Mouse (Mus musculus) hindbrain, embryonic 13.5 days (tissue): ENCODE data around the gene 4930544G11Rik. TPM values are rescaled to one million over a fixed set of nuclear protein-coding genes. Genes with fewer than 3 reads are reported as not detected.

Experiments used
- ATAC-seq: fragments of 200-750 bp; cut with Nextera tagmentation; 2 replicates; pipeline ENCODE4 v1.8.0; 2017; ENCODE audit warnings: moderate TSS enrichment; ENCODE audit not compliant: low FRiP score
- H3K27ac ChIP-seq: fragments of 300-500 bp; sonication (generic); 2 replicates; pipeline ENCODE4 v1.5.1; 2015; ENCODE audit warnings: inconsistent platforms, mild to moderate bottlenecking, moderate library complexity
- H3K27me3 ChIP-seq: fragments of 300-500 bp; sonication (generic); 2 replicates; pipeline ENCODE4 v1.6.1; 2015; ENCODE audit warnings: mild to moderate bottlenecking, inconsistent platforms
- H3K36me3 ChIP-seq: fragments of 300-500 bp; sonication (generic); 2 replicates; pipeline ENCODE4 v1.6.1; 2015; ENCODE audit warnings: mild to moderate bottlenecking, inconsistent platforms
- H3K4me1 ChIP-seq: fragments of 300-500 bp; sonication (generic); replicated peaks from 2 replicates; pipeline ENCODE4 v1.6.1; 2015; ENCODE audit warnings: inconsistent platforms
- H3K4me2 ChIP-seq: fragments of 300-500 bp; sonication (generic); 2 replicates; pipeline ENCODE4 v1.6.1; 2015; ENCODE audit warnings: inconsistent platforms, mild to moderate bottlenecking, moderate library complexity
- H3K4me3 ChIP-seq: fragments of 300-500 bp; sonication (generic); 2 replicates; pipeline ENCODE4 v1.5.1; 2015; ENCODE audit warnings: mild to moderate bottlenecking, inconsistent platforms
- H3K9ac ChIP-seq: fragments of 300-500 bp; sonication (generic); 2 replicates; pipeline ENCODE4 v1.6.1; 2015; ENCODE audit warnings: mild to moderate bottlenecking, inconsistent platforms
- H3K9me3 ChIP-seq: fragments of 300-500 bp; sonication (generic); 2 replicates; pipeline ENCODE4 v1.6.1; 2016; ENCODE audit warnings: inconsistent platforms
- WGBS: fragments of 180-500 bp; shearing (Covaris S2); methylation state at CpG from one replicate; pipeline ENCODE4 v1.1.7; 2015; 5-methylcytosine and 5-hydroxymethylcytosine counted together
- polyA plus RNA-seq: library from polyadenylated mRNA; unstranded; fragments of >200 nt; fragmentation: Nextera tagmentation; extraction: Ambion mirVana; gene quantifications from 2 replicates; pipeline ENCODE4 v1.2.1, GENCODE M21; 2015

4930544G11Rik gene
- polyA plus RNA-seq, result not detected in 2 replicates

DNA sequence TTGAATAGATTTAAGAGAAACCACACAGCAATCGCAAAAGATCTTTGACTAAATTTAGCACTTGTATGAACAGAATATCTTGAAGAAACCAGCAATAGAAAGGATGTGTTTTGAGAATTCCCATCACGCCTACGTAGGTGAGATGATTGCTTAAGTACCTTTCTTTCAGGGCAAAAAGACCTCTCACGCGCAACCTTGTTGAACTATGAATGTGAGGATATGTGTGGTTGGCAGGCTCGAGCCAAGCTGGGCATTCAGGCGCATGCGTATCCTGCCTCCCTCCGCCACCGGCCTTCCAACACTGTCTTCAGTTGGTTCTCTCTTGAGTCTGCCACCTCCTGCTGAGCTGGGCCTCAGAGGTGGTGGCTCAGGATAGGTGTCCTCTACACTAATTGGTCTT, at the start of gene 4930544G11Rik:
Gene 4930544G11Rik, plus strand, starts transcription at position 301 of the 400 bp plus-strand sequence.
- no peak for ATAC-seq
- Histone ChIP-seq H3K9me3 (no peaks in the 10 kb centered on the region), H3K4me1 (no peaks in the 10 kb centered on the region), H3K36me3 (no peaks in the 10 kb centered on the region), H3K27ac (no peak within 1 kb of the TSS), H3K4me2 (no peak within 1 kb of the TSS), H3K27me3 (no peaks in the 10 kb centered on the region), H3K4me3 (no peak within 1 kb of the TSS), H3K9ac (no peak within 1 kb of the TSS)
- WGBS, result 95% methylated on average over 10 of the region's 10 CpGs

GRCm38 (mm10) chr6:65906657-65907182, 45.7 kb upstream of the 4930544G11Rik start:
- H3K9ac ChIP-seq, result no peak overlapping the region
- no peaks in the 10 kb centered on the region for H3K27me3 ChIP-seq
- H3K27ac ChIP-seq, result no peak overlapping the region
- H3K36me3 ChIP-seq, result no peaks in the 10 kb centered on the region
- 91% methylated on average over 2 of the region's 2 CpGs for WGBS
- no peak overlapping the region for H3K4me3 ChIP-seq
- H3K4me1 ChIP-seq, result no peaks in the 10 kb centered on the region
- no peaks in the 10 kb centered on the region for H3K9me3 ChIP-seq
- no peak for ATAC-seq
- H3K4me2 ChIP-seq, result no peak overlapping the region

GRCm38 (mm10) chr6:65915421-65915820, 37.0 kb upstream of the 4930544G11Rik start:
- Histone ChIP-seq H3K4me2 (no peak overlapping the region), H3K4me3 (no peak overlapping the region), H3K27me3 (no peaks in the 10 kb centered on the region), H3K27ac (no peak overlapping the region), H3K36me3 (no peaks in the 10 kb centered on the region), H3K9ac (no peak overlapping the region), H3K9me3 (no peaks in the 10 kb centered on the region), H3K4me1 (no peaks in the 10 kb centered on the region)
- ATAC-seq, result no peak
- 79% methylated on average over 5 of the region's 5 CpGs for WGBS

- H3K4me1 ChIP-seq, result 0 out of 2 replicates have a peak, but pooled peaks cover 6% of the 10 kb centered on the region
- no peak overlapping the region for H3K4me3 ChIP-seq
- H3K36me3 ChIP-seq, result no peaks in the 10 kb centered on the region
- 86% methylated on average over 3 of the region's 3 CpGs for WGBS
- ATAC-seq, result no peak
- no peak overlapping the region for H3K4me2 ChIP-seq
- H3K27me3 ChIP-seq, result no peaks in the 10 kb centered on the region
- H3K27ac ChIP-seq, result no peak overlapping the region
- H3K9ac ChIP-seq, result no peak overlapping the region
- no peaks in the 10 kb centered on the region for H3K9me3 ChIP-seq
These were observed 30.7 kb upstream of the 4930544G11Rik start for GRCm38 (mm10) chr6:65921703-65922102.

DNA sequence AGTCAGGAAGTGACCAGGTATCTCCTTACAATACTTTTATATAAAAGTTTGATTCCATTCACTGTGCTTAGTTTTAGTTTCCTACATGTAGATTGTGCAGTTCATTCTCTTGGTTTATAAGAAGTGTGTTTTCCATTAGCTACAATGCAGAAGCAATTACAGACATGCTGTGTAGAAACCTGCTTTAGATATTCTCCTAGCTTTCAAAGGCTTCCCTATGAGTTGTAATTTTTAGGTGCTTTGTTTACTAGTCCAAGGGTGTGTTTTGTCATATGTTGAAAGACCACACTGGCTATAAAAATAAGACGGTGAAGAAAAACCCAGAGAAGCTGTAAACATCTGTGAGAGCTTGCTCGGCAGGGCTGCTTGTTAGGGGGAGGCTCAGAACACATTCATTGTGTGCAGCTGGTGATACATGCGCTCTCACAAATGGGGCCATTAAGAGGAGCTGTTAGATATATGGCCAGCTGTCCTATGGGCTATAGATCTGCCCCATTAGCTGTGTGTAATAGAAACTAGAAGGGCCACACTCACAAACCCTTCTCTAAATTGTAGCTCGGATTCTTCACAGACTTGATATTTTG, 28.8 kb upstream of the 4930544G11Rik start:
- no peak overlapping the region for H3K4me3 ChIP-seq
- H3K4me2 ChIP-seq, result no peak overlapping the region
- no peaks in the 10 kb centered on the region for H3K27me3 ChIP-seq
- H3K27ac ChIP-seq, result no peak overlapping the region
- no peak for ATAC-seq
- no peaks in the 10 kb centered on the region for H3K36me3 ChIP-seq
- no peak overlapping the region for H3K9ac ChIP-seq
- 0 out of 2 replicates have a peak, but pooled peaks cover 6% of the 10 kb centered on the region for H3K4me1 ChIP-seq
- 52% methylated on average over 4 of the region's 4 CpGs for WGBS
- H3K9me3 ChIP-seq, result no peaks in the 10 kb centered on the region

- H3K4me1 ChIP-seq, result 0 out of 2 replicates have a peak, but pooled peaks cover 6% of the 10 kb centered on the region
- 73% methylated on average over 3 of the region's 3 CpGs for WGBS
- H3K27ac ChIP-seq, result no peak overlapping the region
- no peaks in the 10 kb centered on the region for H3K36me3 ChIP-seq
- H3K9me3 ChIP-seq, result no peaks in the 10 kb centered on the region
- no peaks in the 10 kb centered on the region for H3K27me3 ChIP-seq
- no peak overlapping the region for H3K4me2 ChIP-seq
- peak; percentile 74 for ATAC-seq
- no peak overlapping the region for H3K4me3 ChIP-seq
- H3K9ac ChIP-seq, result no peak overlapping the region
These were observed 26.6 kb upstream of the 4930544G11Rik start for GRCm38 (mm10) chr6:65925737-65926333.

GRCm38 (mm10) chr6:65930523-65930922, 21.9 kb upstream of the 4930544G11Rik start:
- no peak overlapping the region for H3K9ac ChIP-seq
- no peak overlapping the region for H3K27ac ChIP-seq
- no peak overlapping the region for H3K4me3 ChIP-seq
- no peaks in the 10 kb centered on the region for H3K27me3 ChIP-seq
- peaks cover 19% of the 10 kb centered on the region; the same call in 1 of the 2 replicates for H3K4me1 ChIP-seq
- WGBS, result 88% methylated on average over 1 of the region's 1 CpGs
- ATAC-seq, result no peak
- no peaks in the 10 kb centered on the region for H3K9me3 ChIP-seq
- H3K36me3 ChIP-seq, result no peaks in the 10 kb centered on the region
- H3K4me2 ChIP-seq, result no peak overlapping the region

DNA sequence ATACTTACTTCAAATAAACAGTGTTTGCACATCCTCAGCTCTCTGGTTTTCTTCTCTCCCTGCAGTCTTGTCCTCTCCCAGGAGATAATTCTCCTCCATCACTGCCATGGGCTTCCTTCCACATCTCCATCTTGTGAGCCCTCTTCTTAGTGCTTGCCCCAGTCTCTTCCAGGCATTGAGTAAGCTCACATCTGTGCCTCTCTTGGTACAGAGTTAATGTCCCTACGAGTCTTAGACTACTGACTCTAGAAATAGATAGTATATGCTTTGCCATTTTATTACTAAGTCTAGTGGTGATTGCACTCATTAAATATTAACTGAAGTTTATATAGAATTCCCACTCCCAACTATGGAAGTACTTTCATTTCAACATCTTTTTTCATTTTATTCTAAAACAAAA, 19.6 kb upstream of the 4930544G11Rik start:
- Histone ChIP-seq H3K27ac (no peak overlapping the region), H3K9me3 (no peaks in the 10 kb centered on the region), H3K4me1 (peaks cover 13% of the 10 kb centered on the region; the same call in 1 of the 2 replicates), H3K4me3 (no peak overlapping the region), H3K9ac (no peak overlapping the region), H3K36me3 (no peaks in the 10 kb centered on the region), H3K27me3 (no peaks in the 10 kb centered on the region), H3K4me2 (no peak overlapping the region)
- ATAC-seq, result peak; percentile 26; the same call in 1 of the 2 replicates
- 14% methylated on average over 1 of the region's 1 CpGs for WGBS

DNA sequence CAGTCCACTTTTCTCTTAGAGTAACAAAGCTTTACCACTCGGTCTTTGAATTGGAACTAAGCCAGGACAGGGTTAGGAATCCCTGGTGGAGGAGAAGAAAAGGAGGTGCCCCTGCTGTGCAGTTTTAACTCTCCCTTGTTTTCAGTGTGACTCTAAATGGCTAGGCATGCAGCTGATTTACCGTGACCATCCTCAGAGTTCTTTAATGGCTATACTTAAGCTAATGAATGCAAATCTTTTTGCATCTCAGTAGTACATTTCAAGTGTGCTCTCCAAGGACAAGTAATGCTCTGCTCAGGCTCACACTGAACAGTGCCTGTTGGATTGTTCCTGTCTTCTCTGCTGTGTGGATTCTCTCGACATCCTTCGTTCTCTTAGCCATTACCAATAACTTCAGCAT, 19.2 kb upstream of the 4930544G11Rik start:
- no peak overlapping the region for H3K27ac ChIP-seq
- H3K9me3 ChIP-seq, result no peaks in the 10 kb centered on the region
- H3K36me3 ChIP-seq, result no peaks in the 10 kb centered on the region
- no peak overlapping the region for H3K4me3 ChIP-seq
- H3K9ac ChIP-seq, result no peak overlapping the region
- H3K27me3 ChIP-seq, result no peaks in the 10 kb centered on the region
- 12% methylated on average over 4 of the region's 4 CpGs for WGBS
- H3K4me2 ChIP-seq, result no peak overlapping the region
- ATAC-seq, result peak; percentile 81
- peaks cover 13% of the 10 kb centered on the region; the same call in 1 of the 2 replicates for H3K4me1 ChIP-seq

GRCm38 (mm10) chr6:65935566-65936281, 16.7 kb upstream of the 4930544G11Rik start:
- WGBS, result 92% methylated on average over 7 of the region's 7 CpGs
- no peak overlapping the region for H3K27ac ChIP-seq
- no peak overlapping the region for H3K9ac ChIP-seq
- H3K4me2 ChIP-seq, result no peak overlapping the region
- no peak overlapping the region for H3K4me3 ChIP-seq
- ATAC-seq, result no peak
- no peaks in the 10 kb centered on the region for H3K36me3 ChIP-seq
- no peaks in the 10 kb centered on the region for H3K27me3 ChIP-seq
- no peaks in the 10 kb centered on the region for H3K9me3 ChIP-seq
- peaks cover 13% of the 10 kb centered on the region; the same call in 1 of the 2 replicates for H3K4me1 ChIP-seq

DNA sequence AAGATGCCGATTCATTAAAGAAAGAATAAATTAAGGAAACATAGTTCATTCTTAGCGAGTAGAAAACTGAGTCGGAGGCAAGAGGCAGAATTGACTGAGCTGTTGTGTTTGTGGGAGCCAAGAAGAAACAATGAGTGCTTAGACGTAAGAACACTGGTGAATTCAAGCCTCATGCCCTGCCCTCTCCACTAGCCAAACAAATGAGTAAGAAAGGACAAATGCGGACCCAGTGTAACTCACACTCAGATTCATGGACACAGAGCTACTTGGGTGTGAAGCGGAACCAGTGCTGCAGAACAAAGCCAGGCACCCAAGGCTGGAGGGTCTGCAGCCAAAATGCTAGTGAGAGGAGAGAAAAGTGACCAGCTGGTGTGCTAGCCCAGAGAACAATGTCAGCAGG, 1.9 kb upstream of the 4930544G11Rik start:
- Histone ChIP-seq H3K4me2 (no peak overlapping the region), H3K4me3 (no peak overlapping the region), H3K36me3 (no peaks in the 10 kb centered on the region), H3K27ac (no peak overlapping the region), H3K9me3 (no peaks in the 10 kb centered on the region), H3K4me1 (no peaks in the 10 kb centered on the region), H3K27me3 (no peaks in the 10 kb centered on the region), H3K9ac (no peak overlapping the region)
- 66% methylated on average over 6 of the region's 6 CpGs for WGBS
- ATAC-seq, result 0 out of 2 replicates have a peak, but pooled peaks have one; percentile 7

DNA sequence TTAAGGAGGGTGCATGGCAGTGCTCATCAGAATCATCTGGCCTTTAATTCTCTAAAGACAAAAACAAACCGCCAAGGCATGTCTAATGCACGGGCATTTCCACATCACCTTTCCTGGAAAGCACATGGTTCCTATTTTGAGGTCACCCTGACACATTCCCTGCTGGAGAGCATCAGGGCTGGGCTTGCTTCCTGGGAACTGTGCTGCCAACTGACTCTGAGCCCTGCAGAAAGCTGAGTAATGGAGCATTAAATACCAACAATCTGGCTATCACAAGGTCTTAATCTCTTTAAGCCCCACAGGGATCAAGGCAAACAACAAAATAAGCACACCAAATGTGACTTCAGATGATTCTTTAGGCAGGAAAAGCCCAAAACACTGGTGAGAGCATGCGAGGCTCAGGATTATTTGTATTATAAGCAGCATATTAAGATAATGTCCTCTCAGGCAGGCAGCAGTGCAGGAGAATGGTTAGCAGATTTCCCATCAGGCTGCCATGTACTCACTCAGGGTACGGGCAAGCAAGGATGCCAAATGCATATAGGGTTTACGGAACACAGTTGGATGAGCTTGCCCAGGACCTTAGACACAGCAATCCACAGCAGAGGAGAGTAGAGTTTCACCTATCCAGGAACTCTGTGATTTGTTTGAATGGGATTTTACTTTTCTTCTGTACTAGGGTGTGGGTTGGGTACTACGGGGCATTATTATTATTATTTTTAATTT, 17.1 kb downstream of the 4930544G11Rik start:
- Histone ChIP-seq H3K9ac (no peak overlapping the region), H3K4me2 (no peak overlapping the region), H3K9me3 (no peaks in the 10 kb centered on the region), H3K4me3 (no peak overlapping the region), H3K27ac (peak overlapping the region; percentile 41), H3K4me1 (peaks cover 18% of the 10 kb centered on the region), H3K36me3 (no peaks in the 10 kb centered on the region), H3K27me3 (no peaks in the 10 kb centered on the region)
- ATAC-seq, result peak; percentile 72
- 59% methylated on average over 6 of the region's 6 CpGs for WGBS
